Mouse (Mus musculus) stomach, embryonic 14.5 days (tissue): ENCODE results near the gene Fam117a. TPM values are rescaled to one million over a fixed set of nuclear protein-coding genes. Genes with fewer than 3 reads are reported as not detected.

ENCODE experiments used
- ATAC-seq: fragments of 200-750 bp; cut with Nextera tagmentation; 2 replicates; pipeline ENCODE4 v1.8.0; 2017; ENCODE audit warnings: low read depth, moderate TSS enrichment; ENCODE audit not compliant: insufficient number of reproducible peaks, insufficient read depth, low FRiP score
- H3K27ac ChIP-seq: fragments of 300-500 bp; sonication (generic); 2 replicates; pipeline ENCODE4 v1.5.1; 2014; ENCODE audit warnings: mild to moderate bottlenecking, low read length, moderate library complexity, mixed read lengths
- H3K27me3 ChIP-seq: fragments of 300-500 bp; sonication (generic); 2 replicates; pipeline ENCODE4 v1.6.1; 2014; ENCODE audit warnings: low read length, control low read depth, mixed read lengths; ENCODE audit not compliant: control insufficient read depth, insufficient read depth
- H3K36me3 ChIP-seq: fragments of 300-500 bp; sonication (generic); 2 replicates; pipeline ENCODE4 v1.6.1; 2014; ENCODE audit warnings: mild to moderate bottlenecking, control low read depth, low read length, moderate library complexity, mixed read lengths; ENCODE audit not compliant: control insufficient read depth, insufficient read depth
- H3K4me1 ChIP-seq: fragments of 300-500 bp; sonication (generic); 2 replicates; pipeline ENCODE4 v1.6.1; 2014; ENCODE audit warnings: low read length, control low read depth, mixed read lengths; ENCODE audit not compliant: control insufficient read depth, insufficient read depth
- H3K4me2 ChIP-seq: fragments of 300-500 bp; sonication (generic); replicated peaks from 2 replicates; pipeline ENCODE4 v1.6.1; 2014; ENCODE audit warnings: low read depth, low read length, control low read depth
- H3K4me3 ChIP-seq: fragments of 300-500 bp; sonication (generic); 2 replicates; pipeline ENCODE4 v1.5.1; 2014; ENCODE audit warnings: low read depth, low read length, control low read depth
- H3K9ac ChIP-seq: fragments of 300-500 bp; sonication (generic); replicated peaks from 2 replicates; pipeline ENCODE4 v1.6.1; 2014; ENCODE audit warnings: low read depth, mild to moderate bottlenecking, control low read depth, low read length, moderate library complexity, mixed read lengths
- H3K9me3 ChIP-seq: fragments of 300-500 bp; sonication (generic); 2 replicates; pipeline ENCODE4 v1.6.1; 2016; ENCODE audit warnings: low read depth, low read length, control low read depth; ENCODE audit not compliant: control insufficient read depth
- WGBS: fragments of 180-500 bp; shearing (Covaris S2); extraction: QIAGEN DNeasy Blood & Tissue Kit; methylation state at CpG from one replicate; pipeline ENCODE4 v1.1.7; 2014; 5-methylcytosine and 5-hydroxymethylcytosine counted together
- polyA plus RNA-seq: library from polyadenylated mRNA; unstranded; fragments of >200 nt; fragmentation: Nextera tagmentation; extraction: Ambion mirVana; gene quantifications from 2 replicates; pipeline ENCODE4 v1.2.1, GENCODE M21; 2014

Gene Fam117a
- polyA plus RNA-seq, 1 experiment from 2014 or later = 15.7 TPM

GRCm38 (mm10) chr11:95324181-95324580, 12.6 kb upstream of the Fam117a start:
- H3K4me2 ChIP-seq = no peak overlapping the region
- H3K4me3 ChIP-seq = no peak overlapping the region
- no peak overlapping the region for H3K27ac ChIP-seq
- H3K9ac ChIP-seq = no peak overlapping the region
- H3K27me3 ChIP-seq = no peaks in the 10 kb centered on the region
- H3K4me1 ChIP-seq = no peaks in the 10 kb centered on the region
- no peaks in the 10 kb centered on the region for H3K36me3 ChIP-seq
- 92% methylated on average over 10 of the region's 10 CpGs for WGBS
- H3K9me3 ChIP-seq = no peaks in the 10 kb centered on the region
- ATAC-seq = no peak

GRCm38 (mm10) chr11:95325832-95326231, 11.0 kb upstream of the Fam117a start:
- Histone ChIP-seq H3K4me3 (no peak overlapping the region), H3K27ac (no peak overlapping the region), H3K27me3 (no peaks in the 10 kb centered on the region), H3K36me3 (no peaks in the 10 kb centered on the region), H3K9me3 (no peaks in the 10 kb centered on the region), H3K9ac (no peak overlapping the region), H3K4me1 (no peaks in the 10 kb centered on the region), H3K4me2 (no peak overlapping the region)
- WGBS = 85% methylated on average over 4 of the region's 4 CpGs
- ATAC-seq = no peak

DNA sequence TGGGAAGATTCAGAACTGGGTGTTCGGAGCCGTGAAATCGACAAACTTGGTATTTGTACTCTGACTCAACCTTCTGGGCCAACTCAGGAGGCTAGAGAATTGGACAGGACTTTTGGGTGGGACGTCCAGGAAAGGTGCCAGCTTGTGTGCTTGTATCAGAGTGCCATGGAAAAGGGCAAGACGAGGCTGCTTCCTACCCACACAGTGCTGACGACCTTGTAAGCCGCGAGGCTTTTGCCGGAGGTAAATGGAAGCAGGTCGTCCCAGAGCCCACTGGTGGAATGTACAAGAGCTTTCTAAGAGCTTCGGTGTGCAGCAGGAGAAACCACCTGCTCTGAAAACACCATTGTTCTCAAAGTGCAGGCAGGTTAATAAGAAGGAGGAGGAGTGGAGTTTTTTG, 10.6 kb upstream of the Fam117a start:
- Histone ChIP-seq H3K36me3 (no peaks in the 10 kb centered on the region), H3K27me3 (no peaks in the 10 kb centered on the region), H3K9me3 (no peaks in the 10 kb centered on the region), H3K4me2 (no peak overlapping the region), H3K27ac (no peak overlapping the region), H3K4me3 (no peak overlapping the region), H3K9ac (no peak overlapping the region), H3K4me1 (no peaks in the 10 kb centered on the region)
- WGBS = 68% methylated on average over 11 of the region's 11 CpGs
- ATAC-seq = no peak

GRCm38 (mm10) chr11:95328629-95329028, 8.2 kb upstream of the Fam117a start:
- H3K4me2 ChIP-seq = no peak overlapping the region
- no peak overlapping the region for H3K27ac ChIP-seq
- no peaks in the 10 kb centered on the region for H3K9me3 ChIP-seq
- H3K4me1 ChIP-seq = no peaks in the 10 kb centered on the region
- no peak for ATAC-seq
- no peaks in the 10 kb centered on the region for H3K36me3 ChIP-seq
- H3K9ac ChIP-seq = no peak overlapping the region
- H3K4me3 ChIP-seq = no peak overlapping the region
- 81% methylated on average over 5 of the region's 5 CpGs for WGBS
- no peaks in the 10 kb centered on the region for H3K27me3 ChIP-seq

- Histone ChIP-seq H3K4me2 (no peak overlapping the region), H3K4me3 (no peak overlapping the region), H3K36me3 (no peaks in the 10 kb centered on the region), H3K9ac (no peak overlapping the region), H3K4me1 (no peaks in the 10 kb centered on the region), H3K27ac (no peak overlapping the region), H3K27me3 (no peaks in the 10 kb centered on the region), H3K9me3 (no peaks in the 10 kb centered on the region)
- ATAC-seq = no peak
- WGBS = 37% methylated on average over 1 of the region's 1 CpGs
Observed at GRCm38 (mm10) chr11:95330662-95331061, 6.2 kb upstream of the Fam117a start.

DNA sequence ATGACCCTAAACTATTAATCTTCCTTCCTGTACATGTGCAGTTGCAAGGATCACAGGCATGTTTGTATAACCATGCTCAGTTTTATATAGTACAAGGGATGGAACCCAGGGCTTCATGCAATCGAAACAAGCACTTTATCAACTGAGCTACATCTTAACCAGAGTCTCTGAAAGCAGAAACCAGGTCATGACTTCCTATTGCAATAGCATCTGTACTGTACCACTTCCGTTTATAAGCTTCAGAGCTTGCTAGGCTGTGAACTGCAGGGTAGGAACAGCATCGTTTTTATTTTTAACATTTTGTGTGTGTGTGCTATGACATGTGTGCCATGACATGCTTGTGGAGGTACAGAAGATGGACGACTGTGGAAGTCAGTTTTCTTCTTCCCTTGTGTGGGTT, 3.6 kb upstream of the Fam117a start:
- Histone ChIP-seq H3K4me3 (no peak overlapping the region), H3K9me3 (no peaks in the 10 kb centered on the region), H3K27ac (no peak overlapping the region), H3K4me2 (no peak overlapping the region), H3K9ac (no peak overlapping the region), H3K27me3 (no peaks in the 10 kb centered on the region), H3K36me3 (no peaks in the 10 kb centered on the region), H3K4me1 (peaks cover 9% of the 10 kb centered on the region)
- ATAC-seq = no peak
- 52% methylated on average over 4 of the region's 4 CpGs for WGBS

- no peak overlapping the region for H3K9ac ChIP-seq
- peaks cover 15% of the 10 kb centered on the region for H3K4me1 ChIP-seq
- no peak overlapping the region for H3K4me2 ChIP-seq
- H3K36me3 ChIP-seq = no peaks in the 10 kb centered on the region
- no peak overlapping the region for H3K4me3 ChIP-seq
- ATAC-seq = no peak
- 80% methylated on average over 9 of the region's 9 CpGs for WGBS
- H3K27me3 ChIP-seq = no peaks in the 10 kb centered on the region
- no peak overlapping the region for H3K27ac ChIP-seq
- no peaks in the 10 kb centered on the region for H3K9me3 ChIP-seq
Observed at GRCm38 (mm10) chr11:95333805-95334204, 3.0 kb upstream of the Fam117a start.

- Histone ChIP-seq H3K4me1 (peaks cover 23% of the 10 kb centered on the region), H3K9ac (no peak overlapping the region), H3K27me3 (no peaks in the 10 kb centered on the region), H3K36me3 (no peaks in the 10 kb centered on the region), H3K27ac (no peak overlapping the region), H3K9me3 (no peaks in the 10 kb centered on the region), H3K4me2 (no peak overlapping the region), H3K4me3 (no peak overlapping the region)
- 60% methylated on average over 5 of the region's 5 CpGs for WGBS
- ATAC-seq = no peak
Observed at GRCm38 (mm10) chr11:95334448-95335060, 2.3 kb upstream of the Fam117a start.
